In the genomic region with DNA sequence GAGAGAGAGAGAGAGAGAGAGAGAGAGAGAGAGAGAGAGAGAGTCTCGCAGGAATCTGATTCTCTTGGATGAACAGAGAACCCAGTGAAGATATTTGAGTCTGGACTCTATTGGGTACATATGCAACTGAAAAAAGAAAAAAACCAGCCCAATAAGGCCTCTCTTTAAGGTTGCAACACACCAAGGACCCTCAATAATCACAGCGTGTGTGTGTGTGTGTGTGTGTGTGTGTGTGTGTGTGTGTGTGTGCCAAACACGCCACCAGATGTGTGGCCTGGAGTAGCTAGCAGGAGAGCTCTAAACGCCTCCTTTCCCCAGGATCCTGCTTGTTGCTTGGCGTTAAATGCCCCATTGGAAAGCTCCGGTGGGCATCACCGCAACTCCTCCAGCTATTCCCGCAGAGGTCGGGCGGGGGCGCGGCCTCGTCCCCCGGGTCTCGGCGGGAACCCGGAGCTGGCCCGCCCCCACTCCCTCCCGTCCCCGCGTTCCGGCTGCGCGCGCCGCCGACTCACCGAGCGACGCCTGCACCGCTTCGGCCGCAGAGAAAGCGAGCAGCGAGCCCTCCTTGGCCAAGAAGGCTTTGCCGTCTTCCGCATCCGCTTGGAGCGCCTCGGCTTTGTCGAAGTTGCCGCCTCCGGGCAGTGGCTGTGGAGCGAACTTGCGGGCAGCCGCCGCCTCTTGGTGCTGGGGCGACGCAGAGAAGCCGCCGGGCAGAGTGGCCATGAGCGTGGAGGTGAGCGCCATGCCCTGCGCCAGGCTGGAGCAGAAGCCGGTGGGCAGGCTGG, we compare ENCODE assay signal across 8 mouse cellular contexts. TPM values are rescaled to one million over a fixed set of nuclear protein-coding genes. Genes with fewer than 3 reads are reported as not detected.
A peak's percentile ranks its signal among the peaks of the same experiment; 100 is the strongest.
DNase-seq lines count a peak whose midpoint lies in the region; ATAC-seq lines count a peak whose summit lies in the region.

No protein-coding gene starts in this region.

- no peaks in the 10 kb centered on the region for H3K36me3 ChIP-seq in forebrain, embryonic 13.5 days (ENCODE audit: poor library complexity, severe bottlenecking)
- no peaks in the 10 kb centered on the region for H3K36me3 ChIP-seq in limb, embryonic 10.5 days
- peaks cover 2% of the 10 kb centered on the region; the same call in 1 of the 2 replicates for H3K36me3 ChIP-seq in neural tube, embryonic 11.5 days (ENCODE audit: control insufficient read depth, insufficient read depth, low read length)

- peak overlapping the region; percentile 60 for H3K9ac ChIP-seq in forebrain, embryonic 13.5 days
- peak overlapping the region; percentile 52 for H3K9ac ChIP-seq in neural tube, embryonic 11.5 days (ENCODE audit: low read length)

- H3K4me3 ChIP-seq in forebrain, embryonic 13.5 days = peak overlapping the region; percentile 42
- H3K4me3 ChIP-seq in limb, embryonic 10.5 days = peak overlapping the region; percentile 67
- H3K4me3 ChIP-seq in neural tube, embryonic 11.5 days (ENCODE audit: low read depth, low read length) = peak overlapping the region; percentile 69

- peak overlapping the region; percentile 63 for H3K4me2 ChIP-seq in forebrain, embryonic 13.5 days
- peak overlapping the region; percentile 83 for H3K4me2 ChIP-seq in neural tube, embryonic 11.5 days (ENCODE audit: low read depth)

- under 1% methylated on average over 36 of the region's 55 CpGs for WGBS in forebrain, embryonic 13.5 days
- WGBS in limb, embryonic 10.5 days = under 1% methylated on average over 55 of the region's 55 CpGs
- under 1% methylated on average over 54 of the region's 55 CpGs for WGBS in neural tube, embryonic 11.5 days

- no peaks in the 10 kb centered on the region for H3K9me3 ChIP-seq in forebrain, embryonic 13.5 days (replicated peaks)
- H3K9me3 ChIP-seq in limb, embryonic 10.5 days (replicated peaks) = no peaks in the 10 kb centered on the region
- H3K9me3 ChIP-seq in neural tube, embryonic 11.5 days (ENCODE audit: control insufficient read depth, low read length) = no peaks in the 10 kb centered on the region

- DNase-seq in retina, postnatal 1 day = peak; percentile 47
- no peak for DNase-seq in retina, embryonic 14.5 days (ENCODE audit: low spot score)
- peak; percentile 82 for DNase-seq in limb, embryonic 10.5 days (ENCODE audit: low spot score)
- peak; percentile 66 for DNase-seq in neural tube, embryonic 11.5 days (ENCODE audit: low spot score)
- no peak for DNase-seq in spleen, postnatal 36 days (ENCODE audit: low spot score in 2 of 2)
- DNase-seq in left cerebral cortex, adult 8-10 months (ENCODE audit: low spot score in 2 of 2) = no peak
- DNase-seq in thymus, postnatal 14 days = no peak

- H3K27ac ChIP-seq in forebrain, embryonic 13.5 days = peak overlapping the region; percentile 61
- H3K27ac ChIP-seq in limb, embryonic 10.5 days = peak overlapping the region; percentile 83
- peak overlapping the region; percentile 80 for H3K27ac ChIP-seq in neural tube, embryonic 11.5 days (ENCODE audit: low read depth, low read length)

- H3K27me3 ChIP-seq in forebrain, embryonic 13.5 days = peaks cover 100% of the 10 kb centered on the region
- H3K27me3 ChIP-seq in limb, embryonic 10.5 days (ENCODE audit: low read depth, poor library complexity, severe bottlenecking) = peaks cover 99% of the 10 kb centered on the region
- H3K27me3 ChIP-seq in neural tube, embryonic 11.5 days (ENCODE audit: control insufficient read depth, insufficient read depth, low read length) = peaks cover 49% of the 10 kb centered on the region

- H3K4me1 ChIP-seq in forebrain, embryonic 13.5 days = peaks cover 76% of the 10 kb centered on the region
- H3K4me1 ChIP-seq in limb, embryonic 10.5 days = peaks cover 95% of the 10 kb centered on the region
- H3K4me1 ChIP-seq in neural tube, embryonic 11.5 days (ENCODE audit: control insufficient read depth, insufficient read depth, low read length) = peaks cover 53% of the 10 kb centered on the region

- no peak for ATAC-seq in forebrain, embryonic 13.5 days
- no peak for ATAC-seq in neural tube, embryonic 11.5 days (ENCODE audit: insufficient read depth, low FRiP score, low TSS enrichment)

RNA-seq across cellular contexts. Expression of gene Gbx2, which starts 1.1 kb away (rescaled TPM):
- polyA plus RNA-seq in forebrain, embryonic 13.5 days (2015; fragmentation: Nextera tagmentation; extraction: Ambion mirVana) = 18.7 and 29.4 TPM in 2 replicates
- polyA plus RNA-seq in limb, embryonic 10.5 days (2016; fragmentation: Nextera tagmentation; extraction: Ambion mirVana) = 5.3 and 9.5 TPM in 2 replicates
- 44.0 and 45.8 TPM in 2 replicates for polyA plus RNA-seq in neural tube, embryonic 11.5 days (2014; fragmentation: Nextera tagmentation; extraction: Ambion mirVana)
- under 1 TPM; 0.53 to 0.76 (median 0.61) TPM for total RNA-seq in left cerebral cortex, adult 8-10 months (2022)

Comparison
In these comparisons a context has a peak if more than half of its experiments do, and no peak if none do; other contexts are left out.
1. DNase-seq: peak in retina, postnatal 1 day (single experiment), limb, embryonic 10.5 days (single experiment) and neural tube, embryonic 11.5 days (single experiment); none in retina, embryonic 14.5 days (single experiment), spleen, postnatal 36 days (0 of 2), left cerebral cortex, adult 8-10 months (0 of 2) and thymus, postnatal 14 days (single experiment).
2. Peak in every context shown above with its lines, with median percentiles within 50 percentile points of each other: H3K27ac ChIP-seq and H3K4me3 ChIP-seq.